Mouse (Mus musculus) left cerebral cortex, postnatal 10 days (tissue): ENCODE measurements at regions not wholly inside any gene's neighbourhood (a gene's known extent, or its start where the extent isn't known, plus 50 kb on each side); places are given as distances from the start of the nearest gene placed in this dataset.

Experiments used
- DNase-seq, 2 experiments: peaks; one replicate each; pipeline ENCODE4 v3.0.0; 2021 to 2022; ENCODE audit warnings: low spot score in 2 of 2, mixed read lengths in 1 of 2; ENCODE audit errors: extremely low spot score in 1 of 2
- intact Hi-C: fragments of 180-260 bp; cut with DNase I; formaldehyde crosslinking; loops from one replicate; pipeline ENCODE4 v1.15.1; 2025

DNA sequence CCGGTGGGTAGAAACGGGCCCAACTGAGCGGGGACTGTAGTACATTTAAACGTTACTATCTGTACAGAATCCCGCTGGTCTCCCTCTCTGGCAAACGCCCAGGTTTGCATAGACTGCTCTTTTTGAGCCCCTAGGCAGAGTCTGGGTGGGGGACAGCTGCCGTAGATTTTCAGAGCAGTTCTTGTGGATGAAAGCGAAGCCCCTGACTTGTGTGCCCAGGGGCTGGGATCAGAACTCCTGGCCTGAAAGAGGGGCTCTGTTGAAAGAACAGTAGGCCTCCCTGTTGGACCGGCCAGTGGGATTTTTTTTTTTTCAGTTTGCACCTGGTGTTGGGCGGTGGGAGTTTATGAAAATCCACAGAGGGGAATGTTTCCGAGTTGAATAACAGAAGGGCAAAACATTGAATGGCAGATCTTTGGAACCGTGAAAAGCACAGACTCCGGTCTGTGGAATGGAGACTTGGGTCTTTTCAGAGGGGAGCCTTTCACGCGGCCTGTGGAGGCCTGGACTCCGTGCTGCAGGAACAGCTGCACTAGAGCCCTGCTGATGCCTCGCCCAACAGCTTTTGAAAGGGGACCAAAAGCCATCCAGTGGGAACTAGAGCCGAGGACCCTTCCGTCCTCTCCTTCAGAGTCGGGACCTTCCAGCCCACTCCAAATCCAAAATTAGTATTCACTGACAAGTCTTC, 297.3 kb downstream of the Pik3r1 start:
- intact Hi-C loops, result no loop called here
- DNase-seq, result peak; percentile 53 to 64

- DNase-seq, result no peak
- intact Hi-C loops, result no loop called here
These were observed 302.3 kb downstream of the Pik3r1 start for GRCm38 (mm10) chr13:101465748-101466127.

- DNase-seq, result no peak
- intact Hi-C loops, result no loop called here
These were observed 302.9 kb downstream of the Pik3r1 start for GRCm38 (mm10) chr13:101464928-101465747.

GRCm38 (mm10) chr13:101456926-101457325, 311.1 kb downstream of the Pik3r1 start:
- no peak for DNase-seq
- intact Hi-C loops, result no loop called here

DNA sequence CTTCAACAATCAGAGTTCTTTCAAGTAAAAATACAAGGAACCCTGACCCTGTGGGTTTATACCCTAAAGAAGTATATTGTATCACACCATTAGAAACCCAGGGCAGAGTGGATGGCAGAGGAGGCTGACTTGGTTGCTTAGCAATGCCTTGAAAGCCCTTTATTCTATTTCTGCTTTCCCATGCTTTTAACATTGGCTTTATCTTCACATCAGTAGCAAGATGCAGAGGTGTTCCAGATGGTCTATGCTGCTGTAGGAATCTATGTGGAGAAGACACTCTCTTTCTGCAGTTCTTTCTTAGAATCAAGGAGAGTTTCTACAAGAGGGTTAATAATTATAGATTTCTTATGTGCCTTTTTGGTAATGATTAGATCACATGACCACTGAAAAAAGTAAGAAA, 313.7 kb downstream of the Pik3r1 start:
- intact Hi-C loops, result no loop called here
- DNase-seq, result no peak

- DNase-seq, result peak in 1 of 2 experiments; percentile 48
- intact Hi-C loops, result no loop called here
These were observed 317.5 kb downstream of the Pik3r1 start for GRCm38 (mm10) chr13:101450501-101450900.

- no peak for DNase-seq
- intact Hi-C loops, result no loop called here
These were observed 328.5 kb downstream of the Pik3r1 start for GRCm38 (mm10) chr13:101439517-101439916.

DNA sequence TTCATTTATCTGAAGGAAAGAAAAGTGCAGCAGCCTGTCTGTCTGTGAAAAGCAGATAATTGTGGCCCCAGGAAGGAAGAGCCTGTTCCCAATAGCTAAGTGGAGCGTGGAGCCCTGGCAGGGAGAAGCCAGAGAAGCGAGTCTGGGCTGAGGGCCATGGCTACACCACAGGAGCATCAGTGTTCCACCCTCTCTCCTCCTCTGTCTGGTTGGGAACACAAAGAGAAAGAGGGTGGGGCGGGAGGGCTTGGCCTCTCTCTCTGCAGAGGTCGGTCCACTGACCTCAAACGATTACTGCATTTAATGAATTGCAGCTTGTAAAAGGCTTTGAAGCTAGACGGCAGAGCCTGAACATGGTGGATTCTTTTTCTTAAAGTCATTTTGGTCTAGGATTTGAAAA, 329.0 kb downstream of the Pik3r1 start:
- peak in 1 of 2 experiments; percentile 36 for DNase-seq
- intact Hi-C loops, result no loop called here

GRCm38 (mm10) chr13:101433162-101433561, 334.9 kb downstream of the Pik3r1 start:
- no peak for DNase-seq
- intact Hi-C loops, result no loop called here

DNA sequence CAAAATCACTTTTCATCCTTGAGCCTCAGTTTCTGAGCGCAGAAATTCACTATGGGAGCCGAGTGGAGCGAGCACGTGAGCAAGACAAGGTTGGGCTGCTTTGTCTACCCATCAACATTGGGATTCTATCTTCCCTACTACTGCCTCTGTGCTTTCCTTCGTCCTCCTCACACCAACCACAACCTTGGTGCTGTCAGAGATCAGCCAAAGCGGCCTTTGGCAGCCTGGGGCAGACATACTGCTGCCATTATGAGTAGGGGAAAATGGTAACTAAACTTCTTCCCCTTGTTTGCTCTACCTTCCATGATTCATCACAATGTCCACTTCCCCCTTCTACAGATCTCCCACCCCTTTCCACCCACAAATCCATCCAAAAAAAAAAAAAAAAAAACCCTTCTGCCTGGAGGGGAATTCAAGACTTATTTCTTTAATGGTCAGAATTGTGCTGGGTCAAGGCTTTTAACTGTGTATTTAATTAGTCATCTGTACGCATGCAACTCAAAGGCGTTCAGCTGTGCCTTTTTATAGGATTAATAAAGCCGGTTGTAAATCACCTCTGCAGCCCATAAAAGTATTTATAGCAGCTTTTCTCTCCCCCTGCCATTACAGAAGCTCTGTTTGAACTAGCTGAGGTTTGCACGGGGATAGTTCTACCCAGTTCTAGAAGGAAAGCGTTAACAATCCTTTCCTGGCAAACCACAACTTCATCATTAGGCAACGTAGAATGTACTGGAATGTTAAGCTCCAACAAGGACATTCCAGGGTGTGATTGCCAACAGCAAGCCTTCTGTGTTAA, 340.4 kb downstream of the Pik3r1 start:
- intact Hi-C loops, result no loop called here
- no peak for DNase-seq

- intact Hi-C loops, result no loop called here
These were observed 341.6 kb downstream of the Pik3r1 start for GRCm38 (mm10) chr13:101426461-101426860.

DNA sequence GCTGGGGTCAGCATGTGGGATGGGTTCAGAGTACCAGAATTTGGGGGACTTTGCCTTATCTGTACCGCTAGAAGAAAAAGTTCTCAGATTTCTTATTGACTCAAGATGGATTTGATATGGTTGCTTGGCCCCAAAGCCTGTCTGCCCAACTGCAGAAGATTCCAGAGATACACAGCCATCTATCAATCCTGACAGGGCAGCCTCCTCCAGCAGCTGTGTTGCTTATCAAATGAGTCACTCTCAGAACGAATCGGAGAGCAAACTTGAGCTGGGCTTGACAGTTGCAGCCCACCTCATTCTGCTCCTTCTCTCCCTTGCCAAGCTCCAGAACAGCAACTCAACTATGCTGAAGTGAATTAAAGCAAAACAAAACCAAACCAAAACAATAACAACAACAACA, 345.9 kb downstream of the Pik3r1 start:
- intact Hi-C loops, result no loop called here
- no peak for DNase-seq

More at GRCm38 (mm10) chr13:101426461-101426860, 341.6 kb downstream of the Pik3r1 start:
- no peak for DNase-seq

- no peak for DNase-seq
- intact Hi-C loops, result no loop called here
These were observed 348.5 kb downstream of the Pik3r1 start for GRCm38 (mm10) chr13:101419457-101420025.

DNA sequence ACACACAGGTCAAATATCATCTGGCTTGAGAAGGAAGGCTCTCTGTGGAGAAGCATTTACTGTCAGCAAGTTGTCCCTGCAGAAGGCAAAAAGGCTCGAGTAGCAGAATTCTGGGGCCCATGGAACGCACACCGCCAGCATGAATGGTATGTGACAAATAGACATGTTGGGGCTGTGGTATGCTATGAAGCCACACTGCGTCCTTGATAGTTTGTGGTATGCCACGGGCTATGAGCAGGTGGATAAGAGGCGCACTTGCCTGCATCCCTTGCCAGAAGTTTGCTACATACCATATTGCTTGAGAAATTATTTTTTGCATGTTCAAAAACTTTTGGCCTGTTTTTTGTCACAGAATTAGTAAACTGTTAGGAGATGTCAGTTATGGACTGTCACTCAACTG, 349.7 kb downstream of the Pik3r1 start:
- intact Hi-C loops, result no loop called here
- no peak for DNase-seq

GRCm38 (mm10) chr13:101408885-101409284, 359.1 kb downstream of the Pik3r1 start:
- DNase-seq, result no peak
- intact Hi-C loops, result no loop called here

- intact Hi-C loops, result no loop called here
- no peak for DNase-seq
These were observed 360.4 kb downstream of the Pik3r1 start for GRCm38 (mm10) chr13:101407633-101408032.

- no peak for DNase-seq
- intact Hi-C loops, result no loop called here
These were observed 394.3 kb downstream of the Pik3r1 start for GRCm38 (mm10) chr13:101373581-101374189.

GRCm38 (mm10) chr13:101371906-101372305, 396.1 kb downstream of the Pik3r1 start:
- intact Hi-C loops, result no loop called here
- no peak for DNase-seq

- intact Hi-C loops, result no loop called here
- no peak for DNase-seq
These were observed 399.8 kb downstream of the Pik3r1 start for GRCm38 (mm10) chr13:101368170-101368569.
